Mouse (Mus musculus): ENCODE measurements around the gene Dennd4a.

Gene Dennd4a

DNA sequence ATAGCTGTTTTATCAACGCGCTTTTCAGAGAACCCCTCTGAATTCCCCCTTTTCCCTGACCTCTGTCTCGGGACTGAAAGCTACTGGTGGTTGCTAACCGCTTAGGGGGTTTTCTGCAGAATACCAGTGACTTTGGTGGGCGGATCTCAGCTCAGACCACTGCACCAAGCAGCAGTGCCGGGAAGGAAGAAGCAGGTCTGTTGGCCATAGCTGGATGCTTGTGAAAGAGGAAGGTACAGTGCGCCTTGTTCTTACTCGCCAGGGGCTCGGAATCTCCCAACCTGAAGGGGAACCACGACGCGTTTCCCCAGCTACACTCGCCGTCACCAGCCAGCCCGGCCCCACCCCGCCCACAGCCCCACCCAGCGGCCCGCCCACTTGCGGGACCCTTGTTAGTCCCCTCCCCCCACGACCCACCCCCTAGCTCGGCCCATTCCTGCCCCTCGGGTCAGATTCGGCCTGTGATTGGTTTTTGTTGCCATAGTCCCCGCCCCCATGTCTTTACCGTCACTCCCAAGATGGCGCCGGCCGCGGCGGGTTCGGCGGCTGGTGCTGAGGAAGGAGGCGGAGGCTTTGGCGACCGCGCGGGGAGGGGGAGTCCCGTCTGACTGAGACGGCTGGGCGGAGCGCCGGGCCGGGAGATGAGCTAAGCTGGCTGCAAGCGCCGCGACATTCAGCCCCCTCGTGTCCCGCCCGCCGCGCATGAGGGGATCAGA, at the start of gene Dennd4a:
Gene Dennd4a, plus strand, starts transcription at position 519 of the 716 bp plus-strand sequence.
- peak; percentile 96 to 97 for DNase-seq (ENCODE audit: low spot score in 2 of 2)

GRCm38 (mm10) chr9:64764824-64765223, 46.3 kb upstream of the Dennd4a start:
- DNase-seq (ENCODE audit: low spot score in 2 of 2), result no peak

GRCm38 (mm10) chr9:64766136-64766535, 45.0 kb upstream of the Dennd4a start:
- DNase-seq (ENCODE audit: low spot score in 2 of 2), result no peak

- no peak for DNase-seq (ENCODE audit: low spot score in 2 of 2)
Observed at GRCm38 (mm10) chr9:64767796-64768195, 43.3 kb upstream of the Dennd4a start.

DNA sequence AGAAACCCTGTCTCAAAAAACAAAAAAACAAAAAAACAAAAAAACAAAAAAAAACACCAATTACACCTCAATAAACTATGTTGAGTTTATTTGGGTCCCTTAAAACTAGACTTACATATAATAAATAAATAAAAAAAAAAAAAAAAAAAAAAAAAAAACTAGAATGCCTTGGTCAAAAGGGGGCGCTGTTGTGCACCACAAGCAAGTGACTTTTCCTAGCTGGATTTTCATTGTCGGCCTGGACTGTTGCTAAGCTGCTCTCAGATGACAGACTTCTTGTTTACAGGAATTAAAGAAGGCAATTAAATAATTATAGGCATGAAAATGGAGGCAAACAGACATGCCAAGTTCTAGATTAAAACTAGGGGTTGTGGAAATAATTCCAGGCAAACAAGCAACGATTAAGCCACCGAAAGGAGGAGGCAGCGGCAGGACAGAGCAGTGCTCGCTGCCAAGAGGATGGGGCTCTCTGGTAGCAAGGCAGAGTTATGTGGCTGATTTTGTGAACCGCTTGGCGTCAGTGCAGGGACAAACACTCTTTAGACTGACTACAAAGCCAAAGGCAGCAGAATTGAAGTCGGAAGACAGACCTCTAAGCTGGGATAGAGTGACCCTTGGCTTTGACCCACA, 42.0 kb upstream of the Dennd4a start:
- no peak for DNase-seq (ENCODE audit: low spot score in 2 of 2)

- DNase-seq (ENCODE audit: low spot score in 2 of 2), result no peak
Observed at GRCm38 (mm10) chr9:64769911-64770310, 41.2 kb upstream of the Dennd4a start.

DNA sequence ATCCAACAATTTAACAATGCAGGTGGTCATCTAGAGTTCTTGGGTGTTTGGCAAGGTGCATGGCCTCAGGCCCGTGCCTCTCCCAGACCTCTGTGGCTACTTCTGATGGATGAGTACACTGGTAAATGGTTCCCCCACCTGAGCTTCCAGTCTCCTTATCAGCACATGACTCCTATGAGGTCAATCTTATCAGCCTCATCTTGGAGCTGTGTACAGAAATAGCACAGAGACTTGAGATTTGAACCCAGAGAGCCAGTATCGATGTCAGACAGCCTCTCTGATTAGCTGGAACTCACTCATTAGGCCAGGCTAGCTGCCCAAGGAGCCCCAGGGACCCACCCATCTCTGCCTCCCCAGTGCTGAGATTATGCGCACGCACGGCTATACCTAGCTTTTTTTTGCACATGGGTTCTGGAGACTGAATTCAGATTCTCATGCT, 40.7 kb upstream of the Dennd4a start:
- no peak for DNase-seq (ENCODE audit: low spot score in 2 of 2)

GRCm38 (mm10) chr9:64771236-64771635, 39.9 kb upstream of the Dennd4a start:
- no peak for DNase-seq (ENCODE audit: low spot score in 2 of 2)

DNA sequence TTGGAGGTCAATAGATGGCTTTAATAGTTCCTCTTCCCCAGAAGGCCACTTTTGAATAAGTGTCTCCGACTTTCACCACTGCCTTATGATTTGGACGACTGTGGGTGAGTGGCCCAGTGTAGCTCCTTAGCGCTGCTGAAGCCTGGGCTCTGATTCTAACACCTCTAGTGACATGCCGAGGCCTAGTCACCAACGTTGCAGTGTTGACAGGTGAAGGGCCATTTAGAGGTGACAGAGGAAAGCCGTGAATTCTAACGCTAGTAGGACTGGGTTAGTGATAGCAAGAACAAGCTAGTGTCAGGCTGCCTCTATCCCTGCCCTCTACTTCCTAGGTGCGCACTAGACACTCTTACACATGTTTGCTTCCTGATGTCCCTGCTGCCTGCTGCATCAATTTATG, 37.9 kb upstream of the Dennd4a start:
- no peak for DNase-seq (ENCODE audit: low spot score in 2 of 2)

DNA sequence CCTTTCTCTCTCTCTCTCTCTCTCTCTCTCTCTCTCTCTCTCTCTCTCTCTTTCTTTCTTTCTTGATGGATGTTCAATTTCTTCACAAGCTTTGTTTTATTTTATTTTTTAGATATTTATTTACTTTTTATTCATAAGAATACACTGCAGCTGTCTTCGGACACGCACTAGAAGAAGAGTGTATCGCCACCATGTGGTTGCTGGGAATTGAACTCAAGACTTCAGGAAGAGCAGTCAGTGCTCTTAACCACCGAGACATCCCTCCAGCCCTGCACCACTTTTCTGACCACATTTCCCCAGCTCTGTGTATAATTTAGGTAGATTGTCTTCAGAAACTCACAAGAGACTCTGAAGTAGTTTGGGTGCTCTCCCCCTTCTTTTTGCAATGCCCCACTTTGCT, 37.2 kb upstream of the Dennd4a start:
- no peak for DNase-seq (ENCODE audit: low spot score in 2 of 2)

DNA sequence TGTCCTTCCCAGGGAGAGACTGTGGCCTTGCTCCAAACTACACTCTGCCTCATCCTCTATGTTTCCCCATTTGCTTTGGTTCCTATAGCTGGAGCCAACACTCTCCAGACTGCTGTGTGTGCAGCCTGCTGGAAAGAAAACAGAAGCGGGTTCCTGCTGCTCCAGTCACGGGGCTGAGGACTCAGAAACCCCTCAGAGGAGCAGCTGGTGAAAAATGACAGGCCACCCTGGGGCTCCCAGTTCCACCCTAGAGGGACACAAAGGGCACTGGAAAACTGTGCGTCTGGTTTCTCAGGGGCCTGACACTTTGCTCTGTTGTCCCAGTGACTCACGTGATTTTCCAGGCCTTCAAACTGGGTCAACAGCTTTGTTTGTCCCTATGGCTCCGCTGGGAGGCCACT, 36.7 kb upstream of the Dennd4a start:
- no peak for DNase-seq (ENCODE audit: low spot score in 2 of 2)

- no peak for DNase-seq (ENCODE audit: low spot score in 2 of 2)
Observed at GRCm38 (mm10) chr9:64774883-64775282, 36.3 kb upstream of the Dennd4a start.

- DNase-seq (ENCODE audit: low spot score in 2 of 2), result no peak
Observed at GRCm38 (mm10) chr9:64775491-64775890, 35.6 kb upstream of the Dennd4a start.

GRCm38 (mm10) chr9:64777441-64777987, 33.6 kb upstream of the Dennd4a start:
- DNase-seq (ENCODE audit: low spot score in 2 of 2), result no peak

DNA sequence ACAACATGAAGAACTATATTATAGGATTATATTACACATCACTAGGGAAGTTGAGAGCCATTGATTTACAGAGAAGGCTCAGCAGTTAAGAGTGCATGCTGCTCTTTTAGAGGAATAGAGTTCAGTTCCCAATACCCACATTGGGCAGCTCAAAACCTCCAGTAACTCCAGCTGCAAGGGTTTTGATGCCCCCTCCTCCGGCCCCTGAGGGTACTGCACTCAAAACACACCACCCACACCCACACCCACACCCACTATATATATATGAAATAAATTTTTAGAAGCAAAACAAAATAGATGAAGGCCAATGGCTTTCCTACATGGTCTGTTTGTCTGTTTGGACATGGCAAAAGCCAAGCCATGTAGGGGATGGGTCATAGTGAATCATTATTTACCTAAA, 33.0 kb upstream of the Dennd4a start:
- DNase-seq (ENCODE audit: low spot score in 2 of 2), result no peak

DNA sequence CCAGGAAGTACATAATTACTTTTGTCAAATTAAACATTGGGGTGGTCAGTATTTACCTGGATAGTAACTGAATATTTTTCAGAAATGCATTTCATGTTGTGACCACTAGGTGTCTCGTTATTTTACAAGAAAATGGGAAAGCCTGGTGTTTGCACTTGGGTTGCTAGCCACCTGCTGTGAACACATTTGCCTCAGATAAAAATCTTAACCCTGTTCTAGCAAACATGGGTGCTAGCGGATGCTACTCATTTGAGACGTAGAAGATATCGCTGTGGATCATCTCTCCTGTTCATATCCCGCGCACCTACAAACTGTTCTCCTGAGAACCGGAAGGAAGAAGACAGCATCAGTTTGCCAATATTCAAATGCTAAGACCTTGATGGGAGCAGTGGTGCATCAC, 31.5 kb upstream of the Dennd4a start:
- DNase-seq (ENCODE audit: low spot score in 2 of 2), result no peak

GRCm38 (mm10) chr9:64783511-64783910, 27.6 kb upstream of the Dennd4a start:
- DNase-seq (ENCODE audit: low spot score in 2 of 2), result no peak

GRCm38 (mm10) chr9:64784841-64785240, 26.3 kb upstream of the Dennd4a start:
- peak; percentile 75 to 84 for DNase-seq (ENCODE audit: low spot score in 2 of 2)

- DNase-seq (ENCODE audit: low spot score in 2 of 2), result no peak
Observed at GRCm38 (mm10) chr9:64786216-64786905, 24.8 kb upstream of the Dennd4a start.

- DNase-seq (ENCODE audit: low spot score in 2 of 2), result no peak
Observed at GRCm38 (mm10) chr9:64788070-64788469, 23.1 kb upstream of the Dennd4a start.

DNA sequence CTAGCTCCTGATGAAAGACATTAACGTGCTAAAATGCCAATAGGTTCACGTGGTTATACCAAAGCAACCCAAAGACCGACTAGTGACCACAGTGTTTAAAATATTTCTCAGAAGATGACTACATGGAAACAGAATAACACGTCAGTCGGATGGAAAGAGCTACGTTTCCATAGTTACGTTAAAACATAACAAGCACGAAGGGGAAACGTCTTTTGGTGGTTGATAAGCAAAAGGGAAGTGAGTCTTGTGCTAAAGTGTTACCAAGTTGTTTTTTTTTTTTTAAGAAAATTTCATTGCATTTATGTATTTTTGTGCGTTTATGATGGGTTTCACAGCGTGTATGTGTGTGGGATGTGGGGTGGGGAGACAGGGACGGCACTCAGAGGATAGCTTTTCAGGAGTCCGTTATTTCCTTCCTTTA, 21.8 kb upstream of the Dennd4a start:
- no peak for DNase-seq (ENCODE audit: low spot score in 2 of 2)

DNA sequence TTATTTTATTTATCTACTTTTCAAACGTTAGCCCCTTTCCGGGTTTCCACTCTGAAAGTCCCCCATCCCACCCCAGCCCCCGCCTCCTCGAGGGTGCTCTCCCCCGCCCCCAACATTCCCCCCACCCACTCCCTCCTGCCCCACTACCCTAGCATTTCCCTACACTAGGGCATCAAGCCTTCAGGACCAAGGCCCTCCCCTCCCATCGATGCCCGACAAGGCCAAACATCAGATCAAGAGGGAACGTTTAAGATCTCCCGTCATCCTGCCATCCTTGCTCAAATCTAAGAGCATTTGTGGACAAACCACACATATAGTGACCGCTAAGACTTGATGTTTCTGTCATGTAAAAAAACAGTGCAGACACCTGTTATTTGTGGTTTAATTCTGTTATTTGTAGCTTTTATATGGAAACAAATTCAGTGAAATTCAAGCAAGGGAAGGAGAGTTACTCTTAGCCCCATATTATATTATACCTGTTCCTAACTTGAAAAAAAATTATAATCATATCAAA, 21.2 kb upstream of the Dennd4a start:
- DNase-seq (ENCODE audit: low spot score in 2 of 2), result no peak
